Mouse (Mus musculus) 3134 (cell line): ENCODE results near the gene Shd.
A peak's percentile ranks its signal among the peaks of the same experiment; 100 is the strongest.

Experiments
- DNase-seq: peaks from one replicate; pipeline ENCODE4 v3.0.0-alpha.2; 2011; ENCODE audit warnings: low spot score; ENCODE audit not compliant: insufficient read length; ENCODE audit errors: extremely low read depth

Gene Shd

DNA sequence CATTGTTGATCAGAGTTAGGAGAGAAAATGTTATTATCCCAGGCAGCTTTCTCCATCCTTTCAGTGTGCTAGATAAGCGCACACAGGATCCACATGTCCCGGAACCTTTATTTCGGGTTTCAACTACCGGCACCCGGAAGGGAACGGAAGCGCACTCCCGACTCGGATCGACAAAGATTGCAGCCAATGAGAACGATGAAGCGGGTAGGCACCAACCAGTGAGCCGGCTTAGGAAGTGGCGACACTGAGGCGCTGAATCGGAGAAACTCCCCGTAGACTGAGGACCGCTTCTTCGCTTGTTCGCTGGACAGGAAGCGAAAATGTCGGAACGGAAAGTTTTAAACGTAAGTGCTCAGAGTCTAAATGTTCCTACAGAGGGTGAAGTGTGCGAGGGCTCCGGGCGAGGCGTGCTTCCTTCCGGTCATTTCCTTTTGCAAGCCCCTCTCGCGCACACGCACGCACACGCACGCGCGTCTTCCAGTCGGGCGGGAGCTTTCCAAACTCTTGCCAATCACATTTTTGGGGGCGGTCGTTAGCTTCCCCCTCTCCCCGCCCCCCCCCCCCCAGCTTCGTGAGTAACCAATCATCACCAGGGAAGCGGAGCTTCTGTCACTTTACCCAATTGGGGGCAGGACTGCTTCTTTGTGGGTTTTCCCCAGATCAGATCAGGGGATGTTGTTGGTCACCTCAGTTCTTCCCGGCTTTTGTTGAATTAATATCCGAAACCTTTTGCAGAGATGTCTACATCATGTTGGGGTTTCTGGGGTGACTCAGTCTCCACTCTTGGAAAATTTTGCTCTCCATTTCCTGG is 11.1 kb upstream of the Shd start, which contains the start of gene Yju2:
TSS of gene Yju2 (plus strand) at position 182 of the 811 bp plus-strand sequence.
- DNase-seq, result peak; percentile 95

DNA sequence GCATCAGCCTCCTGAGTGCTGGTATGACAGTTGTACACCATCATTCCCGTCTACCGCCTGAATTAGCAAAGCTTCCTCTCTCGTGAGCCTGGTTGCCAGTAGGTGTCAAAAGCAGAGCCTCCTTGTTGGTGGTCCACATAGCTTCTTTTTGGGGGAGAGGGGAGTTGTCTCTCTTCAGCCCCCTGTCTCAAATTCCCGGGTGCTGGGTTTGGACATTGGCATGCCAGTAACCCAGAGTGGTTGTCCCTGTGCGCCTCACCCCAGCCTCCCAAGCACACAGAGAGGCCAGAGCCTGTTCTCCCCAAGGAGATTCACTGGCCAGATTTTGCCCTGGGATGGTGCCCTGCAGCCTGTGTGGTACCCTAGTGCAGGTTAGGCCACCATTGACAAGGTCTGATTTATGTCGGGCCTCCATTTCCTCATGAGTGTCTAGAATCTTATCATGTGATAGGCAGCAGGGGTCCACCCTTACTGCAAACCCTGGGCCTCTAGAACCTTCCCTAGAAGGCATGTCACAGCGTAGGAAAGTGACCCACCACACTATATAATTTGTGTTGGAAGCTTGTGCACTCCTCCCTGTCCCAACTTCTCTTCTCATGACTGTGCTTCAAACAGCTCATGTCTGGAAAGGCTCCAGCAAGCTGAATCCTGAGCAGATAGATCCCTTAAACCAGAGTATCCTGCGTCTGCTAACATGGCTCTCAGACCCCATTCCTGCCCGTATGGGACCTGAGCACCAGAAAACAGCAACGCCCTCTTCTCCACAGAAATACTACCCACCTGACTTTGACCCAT is 10.1 kb upstream of the Shd start:
- no peak for DNase-seq

DNA sequence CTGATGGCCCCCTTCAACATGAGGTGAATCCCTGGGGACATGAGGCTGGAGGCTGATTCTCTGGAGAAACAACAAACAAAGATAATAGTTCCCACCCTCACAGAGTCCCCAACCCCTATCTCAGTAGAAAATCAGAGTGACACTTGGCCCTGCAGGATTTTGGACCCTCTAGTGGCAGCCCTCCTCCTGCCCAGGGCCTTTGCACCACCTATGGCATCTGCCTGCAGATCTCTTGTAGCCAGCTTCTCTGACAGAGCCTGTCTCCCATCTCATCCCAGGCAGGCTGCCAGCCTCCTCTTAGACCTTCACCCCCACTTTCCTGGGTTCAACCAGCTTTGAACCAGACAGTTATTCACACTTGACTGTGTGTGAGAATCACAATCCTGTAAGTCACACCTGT is 9.5 kb upstream of the Shd start:
- DNase-seq, result no peak

DNA sequence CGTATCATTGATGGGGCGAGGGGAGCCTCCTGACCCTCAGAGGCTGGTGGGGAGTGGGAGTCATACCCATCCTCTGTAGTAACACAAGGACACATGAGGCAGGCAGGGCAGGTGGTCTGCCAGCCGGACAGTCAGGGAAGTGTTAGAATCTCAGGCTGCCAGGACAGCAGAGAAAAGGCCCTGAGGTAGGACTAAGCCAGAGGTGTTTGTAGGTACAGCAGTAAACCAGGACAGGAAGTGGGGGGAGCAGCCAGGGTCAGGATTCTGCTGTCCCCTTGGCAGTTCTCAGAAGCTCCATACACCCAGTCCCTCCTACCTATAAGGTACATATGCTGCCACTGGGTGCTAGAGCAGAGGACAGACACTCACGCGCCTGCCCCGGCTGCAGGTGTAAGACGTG is 8.6 kb upstream of the Shd start:
- no peak for DNase-seq

DNA sequence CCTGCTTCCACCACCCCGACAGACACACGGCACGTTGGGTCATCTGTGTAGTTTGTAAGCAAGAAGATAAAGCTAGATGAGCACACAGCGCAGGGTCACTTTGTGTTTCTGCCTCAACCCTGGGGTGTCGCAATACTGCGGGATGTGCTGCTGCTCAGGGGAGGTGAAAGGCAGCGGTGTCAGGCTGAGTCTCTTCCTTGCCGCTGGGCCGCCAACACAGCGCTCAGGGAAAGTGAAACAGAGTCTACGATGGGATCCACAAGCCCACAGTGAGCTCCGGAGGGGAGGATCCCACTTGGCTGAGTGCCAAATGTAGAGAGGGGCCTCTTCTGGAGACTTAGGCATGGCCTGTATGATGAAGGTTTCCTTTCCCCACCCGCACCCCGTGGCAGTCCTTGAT is 7.1 kb upstream of the Shd start:
- DNase-seq, result no peak

DNA sequence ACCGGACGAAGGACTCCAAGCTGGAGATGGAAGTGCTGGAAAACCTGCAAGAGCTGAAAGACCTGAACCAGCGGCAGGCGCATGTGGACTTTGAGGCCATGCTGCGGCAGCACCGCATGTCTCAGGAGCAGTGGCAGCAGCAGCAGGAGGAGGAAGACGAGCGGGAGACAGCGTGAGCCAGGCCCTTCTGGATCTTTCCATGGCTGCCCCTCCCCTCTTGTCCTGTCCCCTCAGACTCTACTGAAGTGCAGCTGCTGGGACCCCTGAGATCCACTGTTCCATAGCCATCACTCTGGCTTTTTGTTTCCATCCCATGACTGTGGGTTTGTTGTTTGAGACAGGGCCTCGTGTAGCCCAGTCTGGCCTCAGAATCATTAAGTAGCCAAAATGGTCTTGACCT is 5.8 kb upstream of the Shd start:
- no peak for DNase-seq

DNA sequence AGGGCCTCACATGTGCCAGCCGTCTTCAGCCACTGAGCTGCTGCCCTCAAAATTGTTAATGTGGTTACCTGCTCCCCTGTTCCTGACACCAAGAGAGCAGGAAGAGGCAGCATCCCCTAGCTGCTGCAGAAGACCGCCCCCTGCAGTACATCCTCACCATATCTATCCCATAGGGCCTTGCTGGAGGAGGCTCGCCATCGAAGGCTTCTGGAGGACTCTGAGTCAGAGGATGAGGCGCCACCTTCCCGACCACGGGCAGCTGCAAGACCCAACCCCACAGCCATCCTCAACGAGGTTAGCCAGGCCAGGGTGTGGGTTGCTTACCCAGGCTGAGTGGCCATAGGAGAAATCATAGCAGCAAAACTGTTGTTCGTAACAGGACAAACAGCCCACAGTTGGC is 5.3 kb upstream of the Shd start:
- DNase-seq, result no peak

DNA sequence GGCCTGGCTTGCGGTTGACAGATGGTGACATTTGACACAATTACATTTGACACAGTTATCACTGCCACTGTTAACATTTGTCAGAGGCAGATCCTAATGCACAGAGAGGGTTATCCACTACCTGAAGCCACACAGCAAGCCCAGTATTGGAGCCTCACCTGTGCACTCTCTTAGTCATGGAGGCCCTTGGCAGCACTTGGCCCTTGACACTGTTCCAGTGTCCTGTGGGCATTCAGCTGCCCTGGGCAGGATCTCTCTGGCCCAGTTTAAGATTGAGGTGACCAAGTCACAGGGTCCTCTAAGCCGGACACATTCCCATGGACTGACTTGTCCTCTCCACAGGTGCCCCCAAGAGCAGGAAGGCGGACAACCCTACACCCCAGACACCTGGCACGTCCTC is 3.1 kb upstream of the Shd start:
- no peak for DNase-seq

DNA sequence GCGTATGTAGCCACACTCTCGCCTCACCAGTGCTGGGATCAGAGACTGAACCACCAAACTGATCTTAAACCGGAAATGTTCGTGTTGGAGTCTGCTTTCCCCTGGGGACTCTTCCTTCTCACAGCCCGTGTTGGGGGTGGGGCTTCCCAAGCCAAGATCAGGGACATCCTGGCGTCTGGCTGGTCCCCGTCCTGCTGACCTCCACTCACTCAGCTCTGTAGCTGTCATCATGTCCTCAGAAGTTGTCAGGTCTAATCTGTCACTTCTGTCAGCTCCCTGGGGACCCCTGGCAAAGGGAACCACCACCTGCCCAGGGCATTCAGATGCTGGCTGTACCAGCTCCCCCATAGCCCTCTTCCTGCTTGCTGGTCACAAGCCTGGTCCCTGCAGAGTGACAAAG is 2.1 kb upstream of the Shd start:
- DNase-seq, result no peak

DNA sequence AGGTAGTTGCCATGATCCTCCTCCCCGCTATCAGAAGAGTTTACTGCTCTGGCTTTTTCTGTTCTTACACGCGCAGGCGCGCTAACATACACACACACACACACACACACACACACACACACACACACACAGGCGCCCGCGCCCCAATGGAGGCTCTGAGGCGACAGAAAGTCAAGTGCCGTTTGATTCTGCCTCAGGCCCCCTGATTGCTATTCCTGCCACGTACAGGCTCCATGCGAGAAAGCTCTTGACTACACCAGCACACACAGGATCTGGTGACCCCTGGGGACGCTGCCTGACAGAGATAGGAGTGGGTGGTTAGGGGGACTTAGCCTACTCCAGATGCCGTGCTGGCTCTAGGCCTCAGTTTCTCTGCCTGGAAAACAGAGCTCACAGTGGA is 707 bp upstream of the Shd start:
- DNase-seq, result no peak

DNA sequence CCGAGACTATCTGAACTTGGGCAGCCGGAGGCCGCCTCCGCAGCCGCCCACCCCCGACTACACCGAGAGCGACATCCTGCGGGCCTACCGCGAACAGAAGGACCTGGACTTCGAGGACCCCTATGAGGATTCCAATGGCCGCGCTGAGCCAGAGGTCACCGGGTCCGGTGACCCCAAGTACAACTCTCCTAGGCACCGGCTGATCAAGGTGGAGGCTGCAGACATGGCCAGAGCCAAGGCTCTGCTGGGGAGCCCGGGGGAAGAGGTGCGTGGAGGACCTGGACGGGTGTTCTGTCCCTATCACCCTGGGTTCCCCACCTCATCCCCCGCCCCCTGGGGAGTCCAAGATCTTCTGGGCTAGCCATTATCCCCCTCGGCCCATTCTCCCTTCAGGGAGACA is 1.2 kb downstream of the Shd start:
- DNase-seq, result no peak

DNA sequence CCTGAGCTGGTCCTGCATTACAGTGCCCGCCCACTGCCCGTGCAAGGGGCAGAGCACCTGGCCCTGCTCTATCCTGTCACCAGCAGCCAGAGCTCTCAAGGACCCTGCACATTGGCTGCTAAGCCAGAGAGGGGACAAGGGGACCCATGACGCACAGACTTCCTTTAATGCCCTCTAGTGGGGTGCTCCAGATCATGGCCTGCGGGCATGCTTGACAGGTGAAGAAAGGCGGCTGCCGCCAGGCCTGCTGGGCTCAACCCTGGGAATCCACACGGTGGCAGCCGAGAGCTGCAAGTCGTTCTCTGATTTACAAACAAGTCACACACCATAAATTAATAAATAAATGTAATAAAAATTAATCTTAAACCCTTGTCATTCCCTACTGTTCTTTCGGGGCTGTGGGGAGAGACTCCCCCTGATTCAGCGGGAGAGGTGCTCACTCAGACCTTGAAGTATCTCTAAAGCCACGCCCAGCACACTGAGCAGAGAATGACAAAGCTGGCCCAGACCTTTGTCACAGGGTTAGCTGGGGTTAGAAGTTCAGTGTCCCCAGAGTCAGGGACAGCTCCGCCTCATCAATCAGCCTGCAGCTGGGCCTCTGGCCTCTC is 6.1 kb downstream of the Shd start:
- DNase-seq, result peak; percentile 78

DNA sequence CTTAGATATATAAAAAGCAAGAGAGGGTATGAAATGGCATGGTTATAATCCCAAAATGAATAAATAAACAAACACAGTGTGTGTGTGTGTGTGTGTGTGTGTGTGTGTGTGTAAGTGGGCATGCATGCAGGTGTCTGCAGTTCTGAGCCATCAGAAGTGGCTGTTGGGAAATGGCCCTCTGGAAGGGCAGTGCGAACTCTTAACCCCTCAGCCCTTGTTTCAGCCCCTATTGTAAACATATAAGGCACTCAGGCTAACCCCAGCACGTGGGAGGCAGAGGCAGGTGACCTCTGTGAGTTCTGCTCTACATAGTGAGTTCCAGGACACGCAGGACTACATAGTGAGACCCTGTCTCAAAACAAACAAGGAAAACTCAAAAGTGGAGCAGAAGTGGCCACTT is 7.0 kb downstream of the Shd start:
- DNase-seq, result no peak

DNA sequence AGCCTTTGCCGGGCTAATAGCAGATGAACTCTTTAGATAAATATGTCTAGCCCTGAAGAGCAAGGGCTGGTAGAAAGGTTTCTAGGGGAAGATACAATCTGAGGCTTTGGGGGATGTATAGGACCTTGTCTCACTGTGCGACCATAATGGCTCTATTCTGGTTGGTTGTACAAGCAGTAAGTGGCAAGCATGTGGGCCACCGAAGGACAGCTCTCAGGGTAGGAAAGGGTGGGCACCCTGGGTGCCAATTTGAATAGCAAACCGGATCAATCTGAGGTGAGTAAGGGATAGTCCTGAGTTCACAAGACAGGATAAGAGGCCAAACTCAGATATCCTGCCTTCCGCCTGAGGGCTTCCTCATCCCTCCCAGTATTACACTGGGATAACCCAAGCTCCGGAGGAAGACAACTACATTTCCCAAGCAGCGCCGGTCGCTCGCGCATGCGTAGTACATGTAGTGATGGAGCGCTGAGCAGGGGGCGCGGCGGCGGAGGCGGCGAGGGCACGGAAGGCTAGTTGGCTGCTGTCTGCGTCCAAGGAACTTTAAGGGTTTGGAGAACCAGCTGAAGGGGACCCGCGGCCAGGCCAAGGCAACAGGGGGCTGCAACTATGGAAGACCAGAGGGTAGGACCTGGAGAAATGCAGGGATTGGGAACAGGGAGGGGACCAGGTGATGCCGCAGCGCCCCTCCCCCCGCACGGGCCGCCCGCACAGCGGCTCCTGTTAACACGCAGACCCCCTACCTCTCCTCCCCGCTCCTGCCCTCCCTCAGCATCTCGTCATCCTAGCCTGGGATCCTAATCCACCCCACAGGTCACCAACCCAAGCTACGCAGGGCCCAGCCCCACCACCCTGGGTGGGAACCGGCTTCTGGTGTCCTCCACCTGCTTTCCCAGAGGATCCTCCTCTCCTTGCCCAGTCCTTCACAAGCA is 16.0 kb downstream of the Shd start, which contains the start of gene Fsd1:
TSS of gene Fsd1 (plus strand) at position 480 of the 932 bp plus-strand sequence.
- no peak for DNase-seq

DNA sequence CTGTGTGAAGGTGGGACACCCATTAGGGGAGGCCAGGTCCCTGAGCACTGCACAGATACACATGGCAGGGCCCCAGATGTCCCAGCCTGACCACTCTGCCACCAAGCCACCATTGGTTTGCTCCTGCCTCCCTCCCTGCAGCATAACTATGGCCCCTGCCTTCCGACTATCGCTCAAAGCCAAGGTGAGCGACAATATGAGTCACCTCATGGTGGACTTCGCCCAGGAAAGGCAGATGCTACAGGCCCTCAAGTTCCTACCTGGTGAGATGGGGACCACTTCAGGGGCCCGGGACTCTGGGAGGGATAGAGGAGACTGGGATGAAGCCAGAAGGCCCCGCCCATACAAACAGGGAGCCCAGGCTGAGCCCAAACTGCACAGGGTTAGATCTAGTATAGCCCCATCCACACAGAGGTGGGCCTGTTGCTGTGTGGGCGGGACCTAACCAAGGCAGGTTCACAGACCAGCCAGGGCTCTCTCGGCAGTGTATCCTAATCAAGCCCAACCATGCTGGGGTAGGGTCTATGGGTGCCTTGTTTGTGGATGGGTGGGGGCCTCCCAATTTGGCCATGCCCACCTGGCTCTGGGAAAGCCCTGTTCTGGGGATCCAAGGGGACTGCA is 20.1 kb downstream of the Shd start:
- no peak for DNase-seq

DNA sequence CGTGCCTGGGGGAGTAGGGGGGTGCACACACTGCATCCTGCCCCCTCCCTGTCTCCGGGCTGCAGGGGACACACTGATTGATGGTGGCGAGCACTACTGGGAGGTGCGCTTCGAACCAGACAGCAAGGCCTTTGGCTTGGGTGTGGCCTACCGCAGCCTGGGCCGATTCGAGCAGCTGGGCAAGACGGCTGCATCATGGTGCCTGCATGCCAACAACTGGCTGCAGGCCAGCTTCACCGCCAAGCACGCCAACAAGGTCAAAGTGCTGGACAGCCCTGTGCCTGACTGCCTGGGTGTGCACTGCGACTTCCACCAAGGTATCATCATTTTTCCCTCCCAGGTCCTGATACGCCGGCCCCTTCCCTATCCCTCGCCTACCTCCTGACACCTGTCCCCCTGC is 25.7 kb downstream of the Shd start:
- peak; percentile 66 for DNase-seq

DNA sequence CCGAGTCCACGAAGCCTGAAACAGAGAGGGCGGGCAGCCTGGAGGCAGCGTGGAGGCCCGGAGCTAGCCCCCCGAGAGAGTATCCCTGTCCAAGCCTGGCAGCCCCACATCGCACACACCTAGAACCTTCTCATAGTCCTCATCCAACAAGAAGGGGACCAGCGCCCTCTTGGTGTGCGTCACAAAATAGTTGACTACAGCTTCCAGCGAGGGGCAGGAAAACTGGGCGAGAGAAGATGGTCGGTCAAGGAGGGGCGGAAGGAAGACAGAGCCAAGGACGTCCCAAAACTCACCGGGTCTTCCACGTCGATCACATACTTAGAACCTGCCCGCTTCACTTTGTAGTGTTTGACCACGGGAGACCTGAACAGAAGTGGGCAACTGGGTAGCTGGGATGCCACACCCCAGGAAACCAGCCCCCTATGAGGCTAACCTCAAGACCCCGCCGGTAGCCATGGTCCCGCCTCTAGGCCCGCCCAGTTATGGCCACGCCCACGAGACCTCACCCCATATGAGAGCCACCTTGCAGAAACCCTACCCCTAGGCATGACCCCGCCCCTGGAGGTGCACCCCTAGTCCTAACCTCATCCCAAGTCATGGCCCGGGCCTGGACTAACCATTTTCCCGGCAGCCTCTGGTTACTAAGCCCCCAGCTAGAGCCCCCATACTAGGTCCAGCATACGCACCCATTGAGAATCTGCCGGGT is 29.7 kb downstream of the Shd start:
- no peak for DNase-seq

DNA sequence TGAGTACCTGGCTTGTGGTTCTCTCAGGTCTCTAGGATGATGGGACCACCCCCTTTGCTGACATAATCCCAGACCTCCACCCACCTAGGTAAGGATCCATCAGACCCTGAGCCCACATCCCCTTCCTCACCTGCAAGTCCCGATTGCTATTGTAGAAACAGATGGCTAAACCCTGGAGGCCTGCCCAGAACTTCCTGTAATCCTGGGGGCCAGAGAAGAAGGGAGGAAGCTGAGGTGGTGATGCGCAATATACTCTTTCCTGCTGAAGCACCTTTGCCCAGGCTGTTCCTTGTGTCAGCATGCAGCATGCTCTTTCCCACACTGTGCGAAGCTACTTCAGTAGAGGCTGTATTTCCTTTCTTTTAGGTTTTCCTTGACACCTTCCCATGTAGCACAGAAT is 32.7 kb downstream of the Shd start:
- DNase-seq, result no peak

DNA sequence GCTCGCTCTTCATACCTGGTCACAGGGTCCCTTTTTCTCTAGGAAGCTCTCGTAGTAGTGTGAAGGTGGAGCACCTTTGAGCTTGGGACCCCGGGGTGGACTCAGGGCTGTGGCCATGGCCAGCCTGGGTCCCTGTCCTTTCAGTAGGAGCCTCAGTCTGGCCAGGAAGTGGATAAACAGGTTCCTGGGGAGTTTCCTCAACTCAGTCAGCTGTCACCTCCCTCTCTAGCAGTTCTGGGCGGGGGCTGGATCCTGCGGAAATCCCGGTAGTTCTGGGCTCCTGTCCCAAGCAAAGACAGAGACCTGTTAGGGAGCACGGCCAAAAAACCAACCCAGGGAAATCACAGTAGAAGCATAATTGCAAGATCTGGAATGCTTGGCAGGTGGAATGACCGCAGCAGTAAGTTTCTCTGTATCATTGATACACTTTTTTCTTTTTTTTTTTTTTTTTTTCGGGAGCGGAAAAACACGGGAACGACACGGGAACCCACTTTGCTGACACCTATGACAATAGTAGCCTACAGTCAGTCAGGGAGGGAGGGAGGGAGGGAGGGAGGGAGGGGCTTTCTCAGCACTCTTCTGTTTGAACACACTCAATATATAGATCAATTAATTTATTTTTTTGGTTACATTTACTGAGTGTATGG is 35.3 kb downstream of the Shd start, which contains the start of the genes Stap2 and Mpnd:
TSS of gene Stap2 (minus strand) at position 170 of the 647 bp plus-strand sequence.
TSS of gene Mpnd (plus strand) at position 297 of the 647 bp plus-strand sequence.
- DNase-seq, result peak; percentile 80
